Mouse (Mus musculus) CH12.LX (cell line): ENCODE results near the gene Prss32. TPM values are rescaled to one million over a fixed set of nuclear protein-coding genes. Genes with fewer than 3 reads are reported as not detected.
A peak's percentile ranks its signal among the peaks of the same experiment; 100 is the strongest.

Experiments used
- DNase-seq: peaks from one replicate; pipeline ENCODE4 v3.0.0-alpha.2; 2013; ENCODE audit errors: extremely low read depth
- H3K27ac ChIP-seq: 2 replicates; pipeline ENCODE4 v1.5.1; 2012; ENCODE audit warnings: low read depth, mild to moderate bottlenecking, control low read depth, moderate library complexity; ENCODE audit not compliant: insufficient read depth
- H3K27me3 ChIP-seq: replicated peaks from 2 replicates; pipeline ENCODE3; 2012; ENCODE audit warnings: inconsistent platforms
- H3K36me3 ChIP-seq, 2 experiments: replicated peaks in 1 of 2; 2 replicates each; pipeline versions ENCODE3 to v1.6.1; 2012; ENCODE audit warnings: inconsistent platforms in 1 of 2, low read length in 1 of 2, mild to moderate bottlenecking in 1 of 2, mixed read lengths in 1 of 2, moderate library complexity in 1 of 2; ENCODE audit not compliant: control insufficient read depth in 1 of 2, insufficient read depth in 1 of 2
- H3K4me1 ChIP-seq, 2 experiments: 2 replicates each; pipeline ENCODE4 v1.6.1; 2012; ENCODE audit warnings: inconsistent platforms in 1 of 2, moderate library complexity in 1 of 2; ENCODE audit not compliant: insufficient read depth in 2 of 2, control insufficient read depth in 1 of 2
- H3K4me2 ChIP-seq: 2 replicates; pipeline ENCODE4 v1.6.1; 2012; ENCODE audit warnings: low read depth, mild to moderate bottlenecking, control low read depth; ENCODE audit not compliant: poor library complexity, insufficient read depth, severe bottlenecking
- H3K4me3 ChIP-seq, 3 experiments: fragments of 150-350 bp in 1 of 3; sonication (generic) in 1 of 3; replicated peaks in 1 of 3; 2 replicates each; pipeline versions ENCODE3 to v1.5.1; 2011 to 2012; ENCODE audit warnings: low read depth in 2 of 3, low read length in 2 of 3, mild to moderate bottlenecking in 2 of 3, moderate library complexity in 2 of 3, control low read depth in 1 of 3, improper control_type of control experiment in 1 of 3, inconsistent platforms in 1 of 3, mixed read lengths in 1 of 3; ENCODE audit not compliant: poor library complexity in 1 of 3
- H3K79me2 ChIP-seq: replicated peaks from 2 replicates; pipeline ENCODE4 v1.6.1; 2012; ENCODE audit warnings: mild to moderate bottlenecking, moderate library complexity; ENCODE audit not compliant: control insufficient read depth, poor library complexity, insufficient read depth, severe bottlenecking; ENCODE audit errors: extremely low read depth
- H3K9ac ChIP-seq: 2 replicates; pipeline ENCODE4 v1.6.1; 2012; ENCODE audit warnings: low read depth, mild to moderate bottlenecking, control low read depth, moderate library complexity; ENCODE audit not compliant: insufficient read depth
- H3K9me3 ChIP-seq: replicated peaks from 2 replicates; pipeline ENCODE3; 2012; ENCODE audit warnings: low read length, inconsistent platforms, mixed read lengths
- CHD1 ChIP-seq: IDR thresholded peaks from 2 replicates; pipeline ENCODE4 v1.6.1; 2012; ENCODE audit warnings: low read depth, low read length, improper control_type of control experiment, inconsistent platforms
- E2F4 ChIP-seq: IDR thresholded peaks from 2 replicates; pipeline ENCODE4 v1.6.1; 2011; ENCODE audit warnings: low read depth, low read length, improper control_type of control experiment; ENCODE audit not compliant: insufficient replicate concordance
- ELF1 ChIP-seq: IDR thresholded peaks from 2 replicates; pipeline ENCODE4 v1.6.1; 2014; ENCODE audit warnings: low read depth, mild to moderate bottlenecking, inconsistent platforms, low read length, improper control_type of control experiment
- GABPA ChIP-seq: IDR thresholded peaks from 2 replicates; pipeline ENCODE4 v1.6.1; 2012; ENCODE audit warnings: low read depth, low read length, improper control_type of control experiment, inconsistent platforms; ENCODE audit not compliant: insufficient replicate concordance
- HCFC1 ChIP-seq: IDR thresholded peaks from 2 replicates; pipeline ENCODE4 v1.6.1; 2012; ENCODE audit warnings: low read depth, mild to moderate bottlenecking, inconsistent platforms, low read length, improper control_type of control experiment
- IRF4 ChIP-seq: IDR thresholded peaks from 2 replicates; pipeline ENCODE4 v1.6.1; 2014; ENCODE audit warnings: low read depth, mild to moderate bottlenecking, inconsistent platforms, low read length, improper control_type of control experiment
- JUN ChIP-seq: IDR thresholded peaks from 2 replicates; pipeline ENCODE4 v1.6.1; 2011; ENCODE audit warnings: low read depth, mild to moderate bottlenecking, low read length, improper control_type of control experiment, moderate library complexity; ENCODE audit not compliant: insufficient read depth
- MAFK ChIP-seq: IDR thresholded peaks from 2 replicates; pipeline ENCODE4 v1.6.1; 2011; ENCODE audit warnings: low read length, improper control_type of control experiment; ENCODE audit not compliant: insufficient replicate concordance
- MAZ ChIP-seq: IDR thresholded peaks from 2 replicates; pipeline ENCODE4 v1.6.1; 2012; ENCODE audit warnings: low read depth, mild to moderate bottlenecking, inconsistent platforms, low read length, improper control_type of control experiment, moderate library complexity
- MYC ChIP-seq: IDR thresholded peaks from 2 replicates; pipeline ENCODE4 v1.6.1; 2011; ENCODE audit warnings: low read depth, mild to moderate bottlenecking, improper control_type of control experiment, low read length
- NELFE ChIP-seq: IDR thresholded peaks from 2 replicates; pipeline ENCODE4 v1.6.1; 2011; ENCODE audit warnings: low read depth, low read length, improper control_type of control experiment
- POLR2A ChIP-seq: IDR thresholded peaks from 2 replicates; pipeline ENCODE4 v1.6.1; 2011; ENCODE audit warnings: low read depth, mild to moderate bottlenecking, improper control_type of control experiment, low read length
- POLR2AphosphoS2 ChIP-seq: IDR thresholded peaks from 2 replicates; pipeline ENCODE4 v1.6.1; 2011; ENCODE audit warnings: low read depth, low read length, improper control_type of control experiment
- RCOR1 ChIP-seq: conservative IDR thresholded peaks from 2 replicates; pipeline ENCODE4 v1.6.1; 2012; ENCODE audit warnings: low read depth, mild to moderate bottlenecking, inconsistent platforms, low read length, improper control_type of control experiment
- SIN3A ChIP-seq: IDR thresholded peaks from 2 replicates; pipeline ENCODE4 v1.6.1; 2012; ENCODE audit warnings: low read length, improper control_type of control experiment, inconsistent platforms
- USF1 ChIP-seq: IDR thresholded peaks from 2 replicates; pipeline ENCODE4 v1.6.1; 2014; ENCODE audit warnings: low read depth, mild to moderate bottlenecking, inconsistent platforms, low read length, improper control_type of control experiment
- ZKSCAN1 ChIP-seq: IDR thresholded peaks from 2 replicates; pipeline ENCODE4 v1.6.1; 2012; ENCODE audit warnings: low read depth, inconsistent platforms, low read length, improper control_type of control experiment, borderline replicate concordance
- dilution Hi-C: fragments of 300-500 bp; cut with MboI; formaldehyde crosslinking; loops from 2 replicates; pipeline ENCODE4 v1.14.3; 2020; ENCODE audit warnings: low sequenced_read_pairs; ENCODE audit not compliant: extremely low pct_unique_long_range_greater_than_20kb, extremely low pct_ligation_motif_present
- in situ Hi-C: fragments of 300-500 bp; cut with MboI; formaldehyde crosslinking; loops from 3 replicates; pipeline ENCODE4 v1.14.3; 2019; ENCODE audit warnings: low sequenced_read_pairs, low pct_ligation_motif_present, low pct_unique_long_range_greater_than_20kb, mixed read lengths
- polyA plus RNA-seq: library from polyadenylated mRNA; unstranded; fragments of >175 nt; gene quantifications from 2 replicates; pipeline ENCODE4 v1.2.1, GENCODE M21; 2012; ENCODE audit warnings: low read depth; ENCODE audit not compliant: insufficient read length
- total RNA-seq, 2 experiments: library from RNA; depleted of rRNA; stranded (reverse); fragments of 300-350 nt in 1 of 2; fragments of >200 nt in 1 of 2; gene quantifications; 2 replicates each; pipeline ENCODE4 v1.2.3; 2012 to 2014

Prss32 gene
- total and polyA plus RNA-seq, 3 experiments, result not detected

GRCm38 (mm10) chr17:23820731-23821130 is 22.9 kb upstream of the Prss32 start:
- Histone ChIP-seq H3K36me3 (peaks cover 97% of the 10 kb centered on the region in 2 experiments), H3K79me2 (peaks cover 25% of the 10 kb centered on the region), H3K9me3 (peaks cover 5% of the 10 kb centered on the region), H3K9ac (no peak overlapping the region), H3K4me3 (no peak overlapping the region), H3K4me1 (peaks cover 0 to 13% of the 10 kb centered on the region in 2 experiments; a peak in 1 of 4 replicates), H3K4me2 (no peak overlapping the region), H3K27me3 (no peaks in the 10 kb centered on the region), H3K27ac (no peak overlapping the region)
- no peak for DNase-seq
- TF ChIP-seq E2F4 (no peak), IRF4 (no peak), MAZ (no peak), MAFK (no peak), HCFC1 (no peak), NELFE (no peak), SIN3A (no peak)
- in situ Hi-C loops, result no loop called here
- dilution Hi-C loops, result no loop called here

- peaks cover 5% of the 10 kb centered on the region for H3K9me3 ChIP-seq
- no peak overlapping the region for H3K4me3 ChIP-seq
- TF ChIP-seq POLR2AphosphoS2 (peak; percentile 62; the same call in 1 of the 2 replicates), GABPA (no peak)
- dilution Hi-C loops (no loop called here), in situ Hi-C loops (no loop called here)
- DNase-seq, result no peak
- peaks cover 89 to 97% of the 10 kb centered on the region in 2 experiments for H3K36me3 ChIP-seq
- H3K4me2 ChIP-seq, result no peak overlapping the region
- H3K27ac ChIP-seq, result no peak overlapping the region
- no peak overlapping the region for H3K9ac ChIP-seq
- H3K27me3 ChIP-seq, result no peaks in the 10 kb centered on the region
- peaks cover 23% of the 10 kb centered on the region for H3K79me2 ChIP-seq
- peaks cover 0 to 15% of the 10 kb centered on the region in 2 experiments; a peak in 2 of 4 replicates for H3K4me1 ChIP-seq
Observed at GRCm38 (mm10) chr17:23822094-23822493, 21.6 kb upstream of the Prss32 start.

GRCm38 (mm10) chr17:23823018-23823417 is 20.6 kb upstream of the Prss32 start:
- Histone ChIP-seq H3K79me2 (peaks cover 27% of the 10 kb centered on the region), H3K9ac (no peak overlapping the region), H3K27ac (no peak overlapping the region), H3K4me2 (no peak overlapping the region), H3K4me3 (no peak overlapping the region), H3K9me3 (peaks cover 5% of the 10 kb centered on the region), H3K36me3 (peaks cover 80 to 93% of the 10 kb centered on the region in 2 experiments), H3K27me3 (no peaks in the 10 kb centered on the region), H3K4me1 (peaks cover 2 to 22% of the 10 kb centered on the region in 2 experiments; a peak in 3 of 4 replicates)
- DNase-seq, result no peak
- TF ChIP-seq POLR2A, result no peak
- TF ChIP-seq RCOR1, result no peak
- no peak for TF ChIP-seq JUN
- no peak for TF ChIP-seq MAFK
- no peak for TF ChIP-seq USF1
- no peak for TF ChIP-seq ZKSCAN1
- TF ChIP-seq SIN3A, result no peak
- no peak for TF ChIP-seq NELFE
- TF ChIP-seq MYC, result no peak
- no peak for TF ChIP-seq CHD1
- TF ChIP-seq ELF1, result no peak
- in situ Hi-C loops (no loop called here), dilution Hi-C loops (no loop called here)
